Comparison of ENCODE assay signal across 13 mouse cellular contexts in the genomic region with DNA sequence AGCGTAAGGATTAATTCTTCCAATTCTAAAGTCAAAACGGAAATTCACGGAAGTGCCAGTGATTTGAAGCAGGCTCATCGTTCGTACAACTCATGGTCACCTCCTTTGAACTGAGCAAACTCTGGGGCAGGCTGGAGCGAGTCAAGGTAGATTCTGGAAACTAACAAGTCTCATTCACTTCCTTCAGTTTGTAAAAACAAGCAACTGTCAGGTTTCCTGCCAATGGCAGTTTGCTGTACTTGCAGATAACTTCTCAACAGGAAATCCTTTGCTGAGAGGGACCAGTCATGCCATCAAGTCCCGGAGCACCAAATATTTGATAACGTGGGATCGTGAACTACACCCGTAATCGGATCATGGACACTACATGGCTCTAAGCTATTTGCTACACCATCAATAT. TPM values are rescaled to one million over a fixed set of nuclear protein-coding genes. Genes with fewer than 3 reads are reported as not detected.
DNase-seq lines count a peak whose midpoint lies in the region; ATAC-seq lines count a peak whose summit lies in the region.
"Had no signal": no experiment of that assay in that cellular context is flagged by ENCODE, and none has a peak within 500 bp of the region (broad histone marks: within the 10 kb centered on the region; RNA-seq: fewer than 3 reads in every experiment).

No protein-coding gene starts in this region.

- ATAC-seq in heart, embryonic 13.5 days (ENCODE audit: extremely low read depth, insufficient number of reproducible peaks, low FRiP score, low TSS enrichment) = no peak
- ATAC-seq in heart, embryonic 16.5 days (replicated peaks; ENCODE audit: extremely low read depth, insufficient read depth, low FRiP score) = no peak
- ATAC-seq: midbrain, embryonic 15.5 days had no signal

- H3K9ac ChIP-seq in heart, embryonic 13.5 days = no peak overlapping the region
- no peak overlapping the region for H3K9ac ChIP-seq in heart, embryonic 16.5 days (ENCODE audit: low read length)
- H3K9ac ChIP-seq: midbrain, embryonic 15.5 days had no signal

- no peak for DNase-seq in heart, embryonic 10.5 days (ENCODE audit: low spot score)
- peak; percentile 75 for DNase-seq in CD4-positive, CD25-positive, alpha-beta regulatory T cell, adult 2 months (ENCODE audit: low read depth, low spot score)
- DNase-seq in thymus, adult 18-20 months = peak; percentile 27 to 61
- no peak for DNase-seq in hindbrain, embryonic 10.5 days (ENCODE audit: low spot score)
- DNase-seq in embryo, embryonic 11 days = no peak
- DNase-seq in adrenal gland, adult 18-20 months (ENCODE audit: low spot score in 2 of 2) = no peak
- DNase-seq: gastrocnemius, postnatal 10 days; kidney, postnatal 14 days had no signal

- no peaks in the 10 kb centered on the region for H3K36me3 ChIP-seq in heart, embryonic 13.5 days
- H3K36me3 ChIP-seq in heart, embryonic 10.5 days = 0 out of 2 replicates have a peak, but pooled peaks cover 5% of the 10 kb centered on the region
- H3K36me3 ChIP-seq in heart, embryonic 16.5 days (ENCODE audit: control insufficient read depth, insufficient read depth) = 0 out of 2 replicates have a peak, but pooled peaks cover 2% of the 10 kb centered on the region
- H3K36me3 ChIP-seq in hindbrain, embryonic 10.5 days = peaks cover 4% of the 10 kb centered on the region; the same call in 1 of the 2 replicates
- H3K36me3 ChIP-seq: midbrain, embryonic 15.5 days had no signal

- H3K9me3 ChIP-seq in heart, embryonic 13.5 days = no peaks in the 10 kb centered on the region
- no peaks in the 10 kb centered on the region for H3K9me3 ChIP-seq in heart, embryonic 10.5 days
- H3K9me3 ChIP-seq in heart, embryonic 16.5 days (replicated peaks; ENCODE audit: control insufficient read depth, low read length) = no peaks in the 10 kb centered on the region
- no peaks in the 10 kb centered on the region for H3K9me3 ChIP-seq in hindbrain, embryonic 10.5 days
- H3K9me3 ChIP-seq: embryonic facial prominence, embryonic 10.5 days; midbrain, embryonic 15.5 days had no signal

- no peaks in the 10 kb centered on the region for H3K27me3 ChIP-seq in heart, embryonic 13.5 days (replicated peaks)
- no peaks in the 10 kb centered on the region for H3K27me3 ChIP-seq in heart, embryonic 10.5 days (ENCODE audit: insufficient read depth, poor library complexity, severe bottlenecking)
- no peaks in the 10 kb centered on the region for H3K27me3 ChIP-seq in heart, embryonic 16.5 days (ENCODE audit: control insufficient read depth, insufficient read depth, low read length)
- H3K27me3 ChIP-seq in hindbrain, embryonic 10.5 days (ENCODE audit: insufficient read depth, poor library complexity, severe bottlenecking) = no peaks in the 10 kb centered on the region
- H3K27me3 ChIP-seq: midbrain, embryonic 15.5 days had no signal

- no peak overlapping the region for H3K27ac ChIP-seq in heart, embryonic 13.5 days (replicated peaks)
- H3K27ac ChIP-seq in heart, embryonic 10.5 days = no peak overlapping the region
- H3K27ac ChIP-seq in heart, embryonic 16.5 days (ENCODE audit: low read length) = peak overlapping the region; percentile 47; the same call in 1 of the 2 replicates
- H3K27ac ChIP-seq in hindbrain, embryonic 10.5 days = no peak overlapping the region
- H3K27ac ChIP-seq: embryonic facial prominence, embryonic 10.5 days; left cerebral cortex, adult 2 months; midbrain, embryonic 15.5 days had no signal

- peaks cover 57% of the 10 kb centered on the region for H3K4me1 ChIP-seq in heart, embryonic 13.5 days
- H3K4me1 ChIP-seq in heart, embryonic 10.5 days = peaks cover 32% of the 10 kb centered on the region
- H3K4me1 ChIP-seq in heart, embryonic 16.5 days (ENCODE audit: control insufficient read depth, insufficient read depth, low read length) = peaks cover 38% of the 10 kb centered on the region
- H3K4me1 ChIP-seq in hindbrain, embryonic 10.5 days (replicated peaks) = peaks cover 27% of the 10 kb centered on the region

- no peak overlapping the region for H3K4me3 ChIP-seq in heart, embryonic 13.5 days
- no peak overlapping the region for H3K4me3 ChIP-seq in heart, embryonic 10.5 days
- no peak overlapping the region for H3K4me3 ChIP-seq in heart, embryonic 16.5 days (ENCODE audit: low read length)
- no peak overlapping the region for H3K4me3 ChIP-seq in hindbrain, embryonic 10.5 days
- H3K4me3 ChIP-seq: embryonic facial prominence, embryonic 10.5 days; left cerebral cortex, adult 2 months; midbrain, embryonic 15.5 days had no signal

- H3K4me2 ChIP-seq in heart, embryonic 13.5 days = peak overlapping the region; percentile 14; the same call in 1 of the 2 replicates
- peak overlapping the region; percentile 3; the same call in 1 of the 2 replicates for H3K4me2 ChIP-seq in heart, embryonic 16.5 days (ENCODE audit: low read depth, low read length)
- H3K4me2 ChIP-seq: midbrain, embryonic 15.5 days had no signal

- WGBS in heart, embryonic 13.5 days = 47% methylated on average over 11 of the region's 11 CpGs
- 55% methylated on average over 11 of the region's 11 CpGs for WGBS in heart, embryonic 10.5 days
- 50% methylated on average over 11 of the region's 11 CpGs for WGBS in heart, embryonic 16.5 days
- WGBS in hindbrain, embryonic 10.5 days = 83% methylated on average over 11 of the region's 11 CpGs

RNA-seq across cellular contexts. Expression of a gene that starts 3.9 kb away (rescaled TPM):
- polyA plus RNA-seq in heart, embryonic 13.5 days (2015; fragmentation: Nextera tagmentation; extraction: Ambion mirVana) = 51.9 and 58.9 TPM in 2 replicates
- 60.5 and 65.2 TPM in 2 replicates for polyA plus RNA-seq in heart, embryonic 10.5 days (2016; fragmentation: Nextera tagmentation; extraction: Ambion mirVana)
- 52.1 and 57.2 TPM in 2 replicates for polyA plus RNA-seq in heart, embryonic 16.5 days (2015; fragmentation: Nextera tagmentation; extraction: Ambion mirVana)
- 56.3 and 63.8 TPM in 2 replicates for polyA plus RNA-seq in hindbrain, embryonic 10.5 days (2016; fragmentation: Nextera tagmentation; extraction: Ambion mirVana)
- 10 to 100 TPM; 41.4 to 49.2 TPM for total RNA-seq in adrenal gland, adult 18-20 months (2021)

Comparison
In these comparisons a context has a peak if more than half of its experiments do, and no peak if none do; other contexts are left out.
1. DNase-seq: peak in CD4-positive, CD25-positive, alpha-beta regulatory T cell, adult 2 months (single experiment) and thymus, adult 18-20 months (2 of 2); none in heart, embryonic 10.5 days (single experiment), hindbrain, embryonic 10.5 days (single experiment), embryo, embryonic 11 days (single experiment) and adrenal gland, adult 18-20 months (0 of 2).